Mouse (Mus musculus): ENCODE measurements around the gene Pparg. TPM values are rescaled to one million over a fixed set of nuclear protein-coding genes. Genes with fewer than 3 reads are reported as not detected.

Gene Pparg
- 10 to 100 TPM in 1 of 2 experiments, 1 to 10 TPM in 1; 8.7 to 13.8 TPM for total RNA-seq (2021)
- long read RNA-seq, experiment 1, transcript Pparg-202 (8 exons, 2,125 nt), result minor isoform, 5 of 19 reads
- long read RNA-seq, experiment 1, transcript Pparg-204 (8 exons, 1,826 nt), result major isoform, 6 of 19 reads
- long read RNA-seq, experiment 1, partial matches to known transcripts, result 3 of 19 reads
- long read RNA-seq, experiment 1, other reads (novel, unspliced or antisense), result 3 of 19 reads
- long read RNA-seq, experiment 2, transcript Pparg-204 (8 exons, 1,826 nt), result major isoform, 8 of 27 reads
- long read RNA-seq, experiment 2, transcript Pparg-201 (7 exons, 1,767 nt), result minor isoform, 5 of 27 reads
- long read RNA-seq, experiment 2, transcript Pparg-202 (8 exons, 2,125 nt), result minor isoform, 7 of 27 reads
- long read RNA-seq, experiment 2, partial matches to known transcripts, result 0 of 27 reads
- long read RNA-seq, experiment 2, other reads (novel, unspliced or antisense), result 7 of 27 reads

DNA sequence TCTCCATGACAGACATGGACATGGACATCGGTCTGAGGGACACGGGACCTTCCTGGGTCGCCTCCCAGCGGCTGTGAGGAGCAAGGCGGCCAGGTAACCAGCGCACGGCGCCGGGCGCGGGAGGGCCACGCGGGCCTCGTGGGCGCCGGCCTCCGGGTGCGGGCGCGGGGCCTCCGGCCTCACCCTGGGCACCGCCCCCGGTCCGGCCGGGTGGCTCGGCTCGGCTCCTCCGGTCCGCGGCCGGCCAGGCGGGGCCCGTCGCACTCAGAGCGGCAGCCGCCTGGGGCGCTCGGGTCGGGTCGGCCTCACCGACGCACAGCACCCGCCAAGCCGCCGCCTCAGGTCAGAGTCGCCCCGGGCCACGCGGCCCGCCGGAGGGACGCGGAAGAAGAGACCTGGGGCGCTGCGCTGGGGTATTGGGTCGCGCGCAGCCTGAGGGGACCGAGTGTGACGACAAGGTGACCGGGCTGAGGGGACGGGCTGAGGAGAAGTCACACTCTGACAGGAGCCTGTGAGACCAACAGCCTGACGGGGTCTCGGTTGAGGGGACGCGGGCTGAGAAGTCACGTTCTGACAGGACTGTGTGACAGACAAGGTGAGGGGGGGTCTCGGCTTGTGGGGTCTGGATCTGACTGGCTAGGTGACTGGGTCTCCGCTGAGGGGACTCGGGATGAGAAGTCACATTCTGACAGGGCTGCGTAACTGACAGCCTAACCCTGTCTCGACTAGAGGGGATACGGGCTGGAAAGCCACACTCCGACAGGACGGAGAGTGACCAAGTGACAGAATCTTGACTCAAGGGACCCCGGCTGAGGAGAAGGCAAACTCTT lies at the start of gene Pparg:
Gene Pparg, plus strand, starts transcription at position 176 of the 830 bp plus-strand sequence.
- peak; percentile 28 to 63 for DNase-seq (ENCODE audit: low spot score in 2 of 2)

DNA sequence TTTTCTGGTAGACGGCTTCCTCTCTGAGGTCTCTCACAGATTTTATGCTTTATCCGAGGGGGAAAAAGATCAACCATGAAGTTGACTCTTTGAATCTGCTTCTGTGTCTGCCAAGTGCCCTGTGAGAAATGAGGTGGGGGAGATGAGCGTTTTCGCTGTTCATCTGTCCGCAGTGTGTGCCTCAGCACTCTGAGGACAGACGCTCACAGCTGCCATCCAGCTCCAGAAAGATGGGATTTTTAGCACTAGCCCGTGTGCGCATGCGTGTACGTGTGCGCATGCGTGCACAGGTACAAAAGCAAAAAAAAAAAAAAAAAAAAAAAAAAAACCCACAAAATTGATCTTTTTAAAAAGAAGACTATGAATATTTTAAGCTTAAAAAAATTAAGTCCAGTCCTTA lies 48.0 kb upstream of the Pparg start:
- no peak for DNase-seq (ENCODE audit: low spot score in 2 of 2)

DNA sequence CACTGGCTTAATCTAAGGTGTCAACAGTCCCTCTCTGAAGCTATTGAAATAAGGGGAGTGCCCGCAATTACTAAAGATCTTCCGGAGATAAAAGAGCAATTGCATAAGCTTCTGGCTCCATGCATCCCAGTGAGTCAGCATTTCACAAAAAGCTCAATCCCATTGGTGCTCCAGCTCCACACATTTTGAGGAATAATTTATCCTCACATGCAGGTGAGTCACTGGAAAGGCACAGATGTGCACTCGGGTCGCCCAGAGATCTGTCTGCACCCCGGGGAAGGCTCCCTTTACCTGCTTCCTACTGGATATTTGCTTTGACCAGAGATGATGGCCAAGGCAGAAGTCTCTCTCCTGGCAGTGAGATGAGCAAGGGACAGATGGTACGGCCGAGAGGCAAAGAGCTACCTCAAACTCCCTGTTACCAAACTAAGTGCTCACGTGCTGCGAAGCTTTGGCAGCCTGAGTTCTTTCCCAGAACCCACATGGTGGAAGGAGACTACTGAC lies 47.5 kb upstream of the Pparg start:
- no peak for DNase-seq (ENCODE audit: low spot score in 2 of 2)

DNA sequence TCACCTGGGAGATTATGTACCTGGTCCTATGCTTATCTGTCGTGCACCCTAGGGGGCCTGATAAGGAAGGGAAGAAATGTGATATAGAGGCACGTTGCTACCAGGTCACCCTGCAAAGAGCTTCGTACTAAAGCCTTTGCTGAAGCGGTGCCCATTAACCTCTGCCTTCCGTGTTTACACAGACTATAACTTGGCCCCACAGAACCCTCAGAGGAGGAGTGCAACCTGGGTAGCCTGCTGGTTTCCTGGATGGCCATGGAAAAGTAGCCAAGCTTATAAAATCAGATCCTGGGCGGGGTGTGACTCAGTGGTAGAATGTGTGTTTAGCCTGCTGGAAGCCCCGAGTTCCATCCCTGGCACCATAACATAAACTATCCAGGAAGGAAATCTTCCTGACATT lies 46.8 kb upstream of the Pparg start:
- DNase-seq (ENCODE audit: low spot score in 2 of 2), result no peak

DNA sequence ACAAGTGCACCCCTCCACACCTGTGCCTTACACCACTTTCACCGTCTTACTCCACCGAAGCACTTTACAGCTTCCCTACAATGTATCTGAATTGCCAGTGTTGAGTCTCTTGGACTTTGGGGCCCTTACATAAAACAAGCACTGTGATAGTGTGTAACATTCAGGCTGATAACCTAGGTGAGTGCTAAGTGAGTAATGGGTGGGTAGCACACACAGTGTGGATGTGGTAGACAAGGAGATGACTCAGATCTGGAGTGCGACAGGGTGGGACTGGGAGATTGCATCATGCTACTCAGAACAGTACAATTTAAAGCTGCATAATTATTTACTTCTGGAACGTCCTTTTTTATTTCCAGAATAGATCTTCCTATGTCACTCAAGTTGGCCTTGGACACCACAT lies 45.0 kb upstream of the Pparg start:
- DNase-seq (ENCODE audit: low spot score in 2 of 2), result no peak

DNA sequence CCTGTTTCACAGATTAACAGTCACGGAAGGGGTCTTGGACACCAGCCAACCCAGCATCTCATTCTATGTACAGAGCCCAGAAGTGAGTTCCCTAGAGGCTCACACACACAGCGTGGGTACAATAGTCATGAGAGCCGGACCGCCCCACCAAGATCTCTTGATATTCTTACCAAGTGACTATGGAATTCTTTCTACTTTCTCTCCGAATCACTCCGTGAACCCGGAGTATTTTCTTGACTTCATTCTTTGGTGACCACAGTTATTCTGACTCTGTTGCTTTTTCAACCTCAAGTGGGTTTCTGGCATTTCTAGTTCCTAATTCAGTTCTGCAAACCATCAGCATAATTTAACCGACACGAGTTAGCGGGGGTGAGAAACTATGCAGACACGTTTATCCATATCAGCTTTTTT lies 43.9 kb upstream of the Pparg start:
- DNase-seq (ENCODE audit: low spot score in 2 of 2), result peak in 1 of 2 experiments; percentile 17

DNA sequence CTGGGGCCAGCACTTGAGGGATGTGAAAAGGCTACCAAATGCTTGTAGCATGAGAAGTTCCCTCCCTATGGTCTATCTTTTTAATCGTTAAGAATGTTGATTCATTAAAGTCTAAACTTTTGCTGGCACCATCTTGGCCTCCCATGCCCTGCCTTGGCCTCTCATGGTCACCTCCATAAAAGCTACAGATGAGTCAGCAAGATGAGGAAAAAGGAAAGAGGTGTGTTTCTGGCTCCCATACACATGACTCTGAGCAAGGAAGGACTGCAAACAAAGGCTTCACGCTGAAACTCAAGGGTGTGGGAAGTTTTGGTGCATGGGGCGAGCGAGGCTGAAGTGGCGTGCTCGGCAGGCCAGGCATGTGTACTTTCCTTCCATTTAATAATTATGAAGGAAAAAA lies 41.9 kb upstream of the Pparg start:
- no peak for DNase-seq (ENCODE audit: low spot score in 2 of 2)

DNA sequence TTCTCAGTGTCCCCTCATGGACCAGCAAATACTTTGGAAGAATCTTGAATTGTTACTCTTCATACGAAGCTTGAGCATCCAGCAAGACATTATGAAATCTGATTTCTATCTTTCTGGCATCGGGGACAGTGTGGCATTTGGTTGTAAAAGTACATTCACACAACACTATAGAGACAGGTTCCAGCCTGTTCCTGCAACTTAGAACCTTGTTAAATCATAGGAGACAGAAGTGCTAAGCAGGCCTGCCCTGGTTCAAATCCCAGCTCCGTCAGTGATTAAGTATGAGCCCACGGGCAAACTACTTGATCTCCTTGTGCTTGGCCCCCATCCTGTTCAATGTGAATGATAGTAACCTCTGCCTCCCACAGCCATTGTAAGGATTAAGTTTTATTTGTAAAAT lies 41.1 kb upstream of the Pparg start:
- DNase-seq (ENCODE audit: low spot score in 2 of 2), result no peak

DNA sequence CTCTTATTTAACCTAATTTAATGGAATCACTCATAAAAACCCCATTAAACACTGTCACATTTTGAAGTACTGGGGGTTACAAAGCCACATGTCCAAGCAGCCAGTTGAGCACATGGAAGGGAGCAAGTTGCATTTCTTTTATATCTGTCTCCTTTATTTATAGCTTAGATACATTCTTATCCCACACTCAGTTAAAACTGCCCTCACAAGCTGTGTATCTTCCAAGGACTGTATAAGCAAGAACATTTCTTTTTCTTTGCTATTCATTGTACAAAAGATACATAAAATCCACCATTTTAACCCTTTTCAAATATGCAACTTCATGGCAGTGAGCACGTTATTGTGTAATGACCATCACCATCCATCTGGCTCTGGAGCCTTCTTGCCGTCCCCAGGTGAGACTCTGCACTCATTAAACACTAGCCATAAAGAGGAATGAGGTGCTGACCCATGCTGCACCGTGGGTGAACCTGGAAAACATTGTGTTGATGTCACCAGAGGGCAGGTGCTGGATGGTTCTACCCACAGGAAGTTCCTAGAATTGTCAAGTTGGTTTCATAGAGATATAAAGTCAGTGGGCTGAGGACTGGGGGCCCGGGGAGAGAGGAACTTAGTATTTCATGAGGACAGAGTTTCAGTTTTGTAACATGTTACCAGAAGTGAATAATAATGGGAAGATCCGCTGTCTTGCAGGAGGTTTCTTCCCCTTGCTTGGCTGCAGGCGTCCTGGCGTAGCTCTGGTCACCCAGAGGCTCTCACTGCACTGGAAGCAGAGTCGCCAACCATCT lies 39.6 kb upstream of the Pparg start:
- no peak for DNase-seq (ENCODE audit: low spot score in 2 of 2)

DNA sequence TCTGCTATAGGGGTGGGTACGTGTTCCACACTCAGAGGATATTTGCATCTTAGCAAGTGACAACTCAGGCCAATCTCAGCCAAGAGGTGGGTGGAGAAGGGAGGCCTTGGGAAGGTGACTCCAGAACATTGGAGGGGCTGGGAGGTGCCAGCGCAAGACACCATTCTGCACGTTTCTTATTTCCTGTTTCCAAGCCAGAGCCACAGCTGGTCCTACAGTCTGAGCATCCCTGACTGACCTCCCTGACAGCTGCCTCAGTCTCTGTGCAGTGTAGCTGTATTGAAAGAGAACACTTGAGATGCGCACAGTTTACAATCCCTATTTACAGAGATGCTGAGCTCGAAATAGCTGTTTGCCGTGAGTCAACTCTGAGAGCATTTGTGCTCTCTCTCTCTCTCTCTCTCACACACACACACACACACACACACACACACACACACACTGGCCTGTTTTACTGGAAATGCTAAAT lies 38.8 kb upstream of the Pparg start:
- no peak for DNase-seq (ENCODE audit: low spot score in 2 of 2)

DNA sequence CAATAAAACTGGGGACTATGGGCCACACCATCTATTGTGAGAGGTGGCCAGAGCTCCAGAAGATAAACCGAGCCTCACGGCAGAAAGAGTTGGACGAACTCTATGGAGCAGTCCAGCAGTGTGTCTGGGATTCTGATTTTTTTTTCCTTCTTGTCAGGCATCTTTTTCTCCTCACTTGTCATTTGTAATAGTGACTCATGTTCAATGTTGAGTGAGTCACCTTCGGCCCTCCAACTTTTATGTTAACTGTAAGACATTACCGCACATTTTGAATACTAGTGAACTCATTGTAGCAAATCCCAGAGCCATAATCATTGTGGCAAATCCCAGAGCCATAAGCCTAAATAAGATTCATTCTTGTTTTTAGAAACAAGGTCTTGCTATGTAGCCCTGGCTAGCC lies 37.8 kb upstream of the Pparg start:
- DNase-seq (ENCODE audit: low spot score in 2 of 2), result no peak

DNA sequence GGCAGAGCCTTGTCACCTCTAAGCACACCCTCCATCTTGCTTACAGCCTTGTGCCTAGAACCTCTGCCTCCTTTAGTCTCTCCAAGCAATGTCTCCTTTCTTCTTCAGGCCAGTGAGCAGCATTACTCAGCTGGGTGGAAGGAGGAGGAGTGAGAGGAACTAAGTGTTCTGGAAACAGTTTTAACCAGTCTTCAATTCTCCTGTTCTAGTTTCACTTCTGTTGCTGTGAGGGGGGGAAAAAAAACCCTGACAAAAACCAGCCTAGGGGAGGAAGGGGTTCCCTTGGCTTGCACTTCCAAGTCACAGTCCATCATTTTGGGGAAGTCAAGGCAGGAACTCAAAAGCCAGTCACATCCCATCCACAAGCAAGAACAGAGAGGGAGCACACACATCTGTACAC lies 29.8 kb upstream of the Pparg start:
- DNase-seq (ENCODE audit: low spot score in 2 of 2), result no peak

DNA sequence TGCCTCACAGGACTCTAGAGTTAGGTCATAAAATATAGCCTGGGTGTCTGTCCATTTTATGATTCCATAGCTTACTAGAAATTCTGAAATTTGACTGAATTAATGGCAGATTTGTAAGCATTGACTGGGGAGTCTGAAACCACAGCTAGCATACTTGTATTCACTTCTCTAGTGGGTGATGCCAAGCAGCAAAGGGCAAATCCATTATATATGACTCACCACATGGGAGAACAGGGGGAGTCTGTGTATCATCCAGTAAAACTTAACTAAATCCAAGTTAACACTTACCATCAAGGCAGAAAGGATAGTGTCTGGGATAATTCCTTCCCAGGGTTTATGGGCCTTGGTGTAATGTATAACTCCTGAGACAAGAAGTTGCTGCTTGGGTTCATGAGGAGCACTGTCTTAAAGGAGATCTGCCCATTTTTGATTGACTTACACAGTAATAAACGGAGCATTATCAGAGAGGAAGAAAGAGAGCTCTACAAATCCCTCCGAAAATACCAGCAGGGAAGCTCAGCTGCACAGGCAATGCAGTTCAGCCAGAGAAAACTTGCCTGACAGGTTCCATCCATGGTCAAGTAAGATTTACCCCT lies 27.6 kb upstream of the Pparg start:
- no peak for DNase-seq (ENCODE audit: low spot score in 2 of 2)

DNA sequence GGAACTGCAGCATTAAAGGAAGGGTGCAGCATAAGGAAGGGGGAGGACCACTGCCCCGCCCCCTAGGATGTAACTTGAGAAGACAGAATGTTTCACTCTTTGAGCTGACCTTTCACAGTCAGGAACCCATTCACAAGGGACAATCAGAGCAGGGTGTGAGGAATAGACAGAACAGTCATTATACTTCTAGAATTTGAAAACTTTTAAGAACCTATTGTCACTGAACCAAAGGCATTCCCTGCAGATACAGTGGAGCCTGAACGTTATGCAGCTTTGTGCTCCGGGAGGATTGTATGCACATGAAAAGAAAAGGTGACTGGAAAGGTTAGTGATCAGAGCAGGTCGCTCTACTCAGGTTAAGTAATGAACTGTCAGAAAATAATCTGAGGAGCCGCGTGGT lies 25.2 kb upstream of the Pparg start:
- no peak for DNase-seq (ENCODE audit: low spot score in 2 of 2)

DNA sequence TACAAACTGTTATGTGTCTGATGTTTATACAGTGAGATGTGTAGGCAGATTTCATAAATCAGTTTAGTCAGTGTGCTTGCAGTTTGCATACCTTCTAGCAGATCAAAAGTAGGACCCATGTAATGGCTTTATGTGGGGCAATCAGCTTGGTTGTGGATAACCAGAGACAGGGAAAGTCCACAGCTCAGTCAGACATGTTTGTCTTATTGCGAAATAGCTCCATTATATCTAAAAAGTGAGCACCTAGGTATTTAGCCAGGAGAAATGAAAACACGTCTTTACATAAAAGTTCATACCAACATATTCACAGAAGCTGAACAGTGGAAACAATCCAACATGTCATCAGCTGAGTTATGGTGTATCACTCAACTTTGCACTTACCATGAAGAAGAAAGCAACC lies 20.7 kb upstream of the Pparg start:
- no peak for DNase-seq (ENCODE audit: low spot score in 2 of 2)

DNA sequence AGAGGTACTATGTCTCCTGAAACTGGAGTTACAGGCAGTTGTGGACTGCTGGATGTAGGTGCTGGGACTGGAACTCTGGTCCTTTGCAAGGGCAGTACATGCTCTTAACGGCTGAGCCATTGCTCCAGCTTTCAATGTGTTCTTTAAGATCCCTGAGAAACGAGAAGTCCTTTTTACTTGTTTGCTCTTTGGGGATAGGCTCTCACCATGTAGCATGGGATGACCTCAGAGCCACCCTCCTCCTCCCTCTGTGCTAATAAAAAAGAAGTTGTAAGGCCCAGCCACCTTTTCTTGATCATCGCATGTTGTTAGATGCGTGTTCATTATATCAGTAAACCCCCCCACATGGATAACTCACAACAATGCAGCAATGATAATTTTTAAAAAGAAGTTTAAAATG lies 17.7 kb upstream of the Pparg start:
- DNase-seq (ENCODE audit: low spot score in 2 of 2), result no peak

DNA sequence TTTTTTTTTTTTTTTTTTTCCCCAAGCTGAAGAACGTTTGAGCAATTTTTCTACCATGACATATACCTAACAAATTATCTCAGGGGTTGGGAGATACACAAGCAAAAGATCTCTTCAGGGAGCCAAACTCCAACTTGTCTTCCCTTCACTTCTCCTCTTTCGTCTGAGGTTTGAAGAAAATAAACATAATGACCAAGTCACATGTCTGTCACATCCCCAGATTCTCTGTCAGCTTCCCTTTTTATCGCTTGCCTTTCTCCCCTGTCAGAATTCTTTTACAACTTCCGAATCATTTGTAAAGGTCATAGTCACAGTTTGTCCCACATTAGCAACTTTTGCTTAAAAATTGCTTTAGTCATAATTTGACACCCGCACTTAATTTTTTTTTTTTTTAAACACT lies 17.2 kb upstream of the Pparg start:
- no peak for DNase-seq (ENCODE audit: low spot score in 2 of 2)

DNA sequence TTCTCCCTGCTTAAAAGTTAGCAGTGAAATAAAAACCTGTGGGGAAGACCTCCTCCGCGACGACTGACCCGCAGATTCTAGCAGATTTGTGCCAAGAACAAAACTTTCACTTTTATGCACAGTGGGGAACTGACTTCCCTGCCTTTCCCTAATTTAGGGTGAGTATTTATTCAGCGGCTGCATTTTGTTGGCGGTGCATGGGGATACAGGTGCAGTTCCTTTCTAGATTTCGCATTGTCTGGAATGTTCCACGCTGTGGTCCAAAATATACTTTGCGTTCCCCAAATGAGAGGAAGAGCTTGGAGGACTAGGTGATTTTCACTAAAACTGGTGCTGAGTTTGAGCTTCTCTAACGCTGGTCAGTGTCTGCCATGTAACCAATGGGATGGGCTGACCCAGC lies 16.6 kb upstream of the Pparg start:
- no peak for DNase-seq (ENCODE audit: low spot score in 2 of 2)

DNA sequence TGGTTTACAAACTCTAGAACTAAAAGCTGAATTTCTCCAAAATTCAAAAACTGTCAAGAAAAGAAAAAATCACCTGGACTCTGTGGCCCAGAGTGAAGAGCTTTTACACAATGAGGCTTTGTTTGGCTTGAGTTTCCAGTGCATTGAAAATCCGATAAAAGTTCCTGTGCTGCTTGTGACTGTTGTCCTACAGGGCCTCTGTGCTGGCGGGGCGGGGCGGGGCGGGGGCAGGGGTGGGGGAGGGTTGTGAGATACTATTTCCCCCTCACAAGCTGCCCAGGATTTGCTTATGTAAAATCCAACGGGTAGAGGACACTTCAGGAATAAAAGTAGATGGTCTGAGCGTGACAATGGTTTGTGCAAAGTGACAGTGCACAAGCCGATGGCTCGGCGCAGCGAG lies 16.2 kb upstream of the Pparg start:
- DNase-seq (ENCODE audit: low spot score in 2 of 2), result no peak

DNA sequence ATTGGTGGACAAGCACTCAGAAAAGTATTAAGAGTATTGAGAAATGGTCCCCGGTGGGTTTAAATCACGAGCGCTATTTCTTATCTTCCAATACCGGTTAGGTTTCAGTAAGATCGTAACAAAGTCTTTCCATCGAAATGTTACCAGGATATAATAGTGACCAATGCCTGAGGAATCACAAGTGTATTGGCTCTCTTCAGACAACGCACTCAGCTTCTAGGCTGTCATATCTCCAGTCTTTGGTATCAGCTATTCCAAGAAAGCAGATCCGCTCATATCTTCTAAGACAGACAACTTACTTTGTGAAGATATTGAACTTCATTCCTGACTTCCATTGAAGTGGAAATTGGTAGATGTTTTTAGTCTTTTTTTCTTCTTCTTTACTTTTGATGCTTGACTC lies 15.7 kb upstream of the Pparg start:
- DNase-seq (ENCODE audit: low spot score in 2 of 2), result no peak

Data from gastrocnemius, postnatal 4 days (tissue).